Mouse (Mus musculus) olfactory bulb, adult 2 months (tissue): ENCODE measurements around the gene Zfp811.

ENCODE experiments used
- CTCF ChIP-seq: fragments of 200-500 bp; IDR thresholded peaks from 2 replicates; pipeline ENCODE4 v1.5.1; 2012; ENCODE audit warnings: low read depth, mild to moderate bottlenecking, low read length, moderate library complexity; ENCODE audit not compliant: insufficient read depth
- POLR2A ChIP-seq: fragments of 200-500 bp; IDR thresholded peaks from 2 replicates; pipeline ENCODE4 v1.6.1; 2012; ENCODE audit warnings: mild to moderate bottlenecking, low read depth, low read length, moderate library complexity; ENCODE audit not compliant: insufficient read depth

- TF ChIP-seq POLR2A = no peak
- no peak for TF ChIP-seq CTCF
Observed at GRCm38 (mm10) chr17:32786944-32787343, 22.8 kb downstream of the Zfp811 start.
